8 mouse cellular contexts compared by ENCODE assay signal in genomic region chr12:84907627-84908480, GRCm38 (mm10). TPM values are rescaled to one million over a fixed set of nuclear protein-coding genes. Genes with fewer than 3 reads are reported as not detected.
DNase-seq lines count a peak whose midpoint lies in the region; ATAC-seq and TF ChIP-seq lines count a peak whose summit lies in the region.

No protein-coding gene starts in this region.

- peaks cover 17% of the 10 kb centered on the region for H3K4me1 ChIP-seq in embryonic facial prominence, embryonic 13.5 days
- no peaks in the 10 kb centered on the region for H3K4me1 ChIP-seq in midbrain, postnatal 0 days (ENCODE audit: insufficient read depth, low read length)

- no peaks in the 10 kb centered on the region for H3K27me3 ChIP-seq in embryonic facial prominence, embryonic 13.5 days
- H3K27me3 ChIP-seq in midbrain, postnatal 0 days (ENCODE audit: insufficient read depth, low read length), result no peaks in the 10 kb centered on the region

- DNase-seq in left cerebral cortex, postnatal 4 days, result peak; percentile 91
- no peak for DNase-seq in left cerebral cortex, postnatal 25 days (ENCODE audit: low spot score in 2 of 2)
- DNase-seq in heart, postnatal 14 days, result peak; percentile 64 to 69
- peak; percentile 86 for DNase-seq in midbrain, postnatal 0 days (ENCODE audit: low spot score)
- no peak for DNase-seq in layer of hippocampus, adult 9-11 months
- no peak for DNase-seq in thymus, postnatal 36 days
- DNase-seq in frontal cortex, postnatal 36 days (ENCODE audit: low spot score in 2 of 2), result no peak

- H3K36me3 ChIP-seq in embryonic facial prominence, embryonic 13.5 days, result no peaks in the 10 kb centered on the region
- no peaks in the 10 kb centered on the region; the same call in 1 of the 2 replicates for H3K36me3 ChIP-seq in midbrain, postnatal 0 days (ENCODE audit: insufficient read depth, low read length)

- H3K9me3 ChIP-seq in embryonic facial prominence, embryonic 13.5 days, result no peaks in the 10 kb centered on the region
- H3K9me3 ChIP-seq in midbrain, postnatal 0 days (ENCODE audit: low read length), result no peaks in the 10 kb centered on the region

- 0 out of 2 replicates have a peak overlapping the region, but pooled peaks have one; percentile 3 for H3K4me2 ChIP-seq in embryonic facial prominence, embryonic 13.5 days
- H3K4me2 ChIP-seq in midbrain, postnatal 0 days (ENCODE audit: low read depth, low read length, poor library complexity, severe bottlenecking), result no peak overlapping the region

- WGBS in embryonic facial prominence, embryonic 13.5 days, result 59% methylated on average over 10 of the region's 10 CpGs
- WGBS in midbrain, postnatal 0 days, result 58% methylated on average over 10 of the region's 10 CpGs

- H3K9ac ChIP-seq in embryonic facial prominence, embryonic 13.5 days, result no peak overlapping the region
- H3K9ac ChIP-seq in midbrain, postnatal 0 days (replicated peaks; ENCODE audit: low read length, poor library complexity, severe bottlenecking), result no peak overlapping the region

- no peak overlapping the region for H3K4me3 ChIP-seq in embryonic facial prominence, embryonic 13.5 days
- H3K4me3 ChIP-seq in midbrain, postnatal 0 days (ENCODE audit: low read depth, low read length), result no peak overlapping the region

- peak overlapping the region; percentile 73 for H3K27ac ChIP-seq in embryonic facial prominence, embryonic 13.5 days
- no peak overlapping the region for H3K27ac ChIP-seq in midbrain, postnatal 0 days (ENCODE audit: low read depth, low read length)

- peak; percentile 52; the same call in 1 of the 2 replicates for ATAC-seq in embryonic facial prominence, embryonic 13.5 days (ENCODE audit: insufficient number of reproducible peaks, insufficient read depth, low FRiP score, low TSS enrichment, low read depth)
- peak; percentile 52; the same call in 1 of the 2 replicates for ATAC-seq in midbrain, postnatal 0 days (ENCODE audit: low FRiP score)

- intact Hi-C loops in left cerebral cortex, postnatal 4 days (cut with DNase I), result no loop called here
- intact Hi-C loops in left cerebral cortex, postnatal 25 days (cut with DNase I), result no loop called here
- intact Hi-C loops in heart, postnatal 14 days (cut with DNase I), result no loop called here

- TF ChIP-seq CTCF in midbrain, postnatal 0 days (IDR thresholded peaks at IDR 0.05), result no peak

RNA-seq across cellular contexts. Expression of gene Ltbp2, which starts 31.5 kb away (rescaled TPM):
- under 1 TPM; 0.42 to 0.54 TPM for total RNA-seq in left cerebral cortex, postnatal 4 days (2021)
- total RNA-seq in left cerebral cortex, postnatal 25 days (2021), result under 1 TPM; 0.32 to 0.60 TPM
- 1.7 and 4.4 TPM in 2 replicates for polyA plus RNA-seq in embryonic facial prominence, embryonic 13.5 days (2015; fragmentation: Nextera tagmentation; extraction: Ambion mirVana)
- 1 to 10 TPM; 1.2 to 2.3 TPM for total RNA-seq in heart, postnatal 14 days (2021)
- total RNA-seq in midbrain, postnatal 0 days (2014; rRNA removed), result 0.28 and 4.0 TPM in 2 replicates
- 0.10 and 0.14 TPM in 2 replicates for polyA plus RNA-seq in midbrain, postnatal 0 days (2015; fragmentation: Nextera tagmentation; extraction: Ambion mirVana)

Comparison
In these comparisons a context has a peak if more than half of its experiments do, and no peak if none do; other contexts are left out.
1. DNase-seq: peak in left cerebral cortex, postnatal 4 days (single experiment), heart, postnatal 14 days (2 of 2) and midbrain, postnatal 0 days (single experiment); none in left cerebral cortex, postnatal 25 days (0 of 2), layer of hippocampus, adult 9-11 months (single experiment), thymus, postnatal 36 days (0 of 2) and frontal cortex, postnatal 36 days (0 of 2).